Mouse (Mus musculus): ENCODE results near the gene Nes.

Nes gene

DNA sequence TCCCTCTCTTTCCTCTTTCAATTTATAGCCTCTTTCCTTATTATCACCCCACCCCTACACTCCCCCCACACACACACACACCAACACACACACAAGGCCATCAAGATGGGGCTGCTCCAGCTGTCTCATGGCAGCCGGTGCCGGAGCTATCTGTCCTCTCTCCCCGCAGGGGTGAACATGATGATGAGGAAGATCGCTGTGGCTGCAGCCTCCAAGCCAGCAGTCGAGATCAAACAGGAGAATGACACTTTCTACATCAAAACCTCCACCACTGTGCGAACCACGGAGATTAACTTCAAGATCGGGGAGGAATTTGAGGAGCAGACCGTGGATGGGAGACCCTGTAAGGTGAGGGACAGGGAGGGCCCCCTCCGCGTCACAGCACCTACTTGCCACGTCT lies 18.9 kb upstream of the Nes start:
- DNase-seq: no peak

- DNase-seq: no peak
Observed at GRCm38 (mm10) chr3:87952440-87952839, 18.4 kb upstream of the Nes start.

DNA sequence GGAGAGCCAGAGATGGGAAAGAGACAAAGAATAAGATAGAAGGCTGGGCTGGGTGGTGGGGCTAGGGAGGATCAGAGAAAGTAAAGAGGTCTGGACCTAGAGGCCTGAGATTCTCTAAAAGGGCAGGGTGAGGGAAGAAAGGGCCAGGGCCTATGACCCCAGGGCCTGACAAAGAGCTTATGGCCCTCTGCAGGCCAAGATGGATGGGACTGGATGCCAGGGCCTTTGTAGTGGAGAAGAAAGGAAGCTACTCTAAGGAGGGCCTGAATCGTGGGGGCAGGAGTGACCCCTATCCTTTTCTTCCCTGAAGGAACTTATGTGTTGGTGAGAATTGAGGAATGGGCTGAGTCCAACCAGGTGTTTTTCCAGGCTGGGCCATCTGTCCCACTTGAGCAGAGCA lies 12.8 kb upstream of the Nes start:
- DNase-seq: no peak

GRCm38 (mm10) chr3:87958476-87958875 lies 12.4 kb upstream of the Nes start:
- no peak for DNase-seq

DNA sequence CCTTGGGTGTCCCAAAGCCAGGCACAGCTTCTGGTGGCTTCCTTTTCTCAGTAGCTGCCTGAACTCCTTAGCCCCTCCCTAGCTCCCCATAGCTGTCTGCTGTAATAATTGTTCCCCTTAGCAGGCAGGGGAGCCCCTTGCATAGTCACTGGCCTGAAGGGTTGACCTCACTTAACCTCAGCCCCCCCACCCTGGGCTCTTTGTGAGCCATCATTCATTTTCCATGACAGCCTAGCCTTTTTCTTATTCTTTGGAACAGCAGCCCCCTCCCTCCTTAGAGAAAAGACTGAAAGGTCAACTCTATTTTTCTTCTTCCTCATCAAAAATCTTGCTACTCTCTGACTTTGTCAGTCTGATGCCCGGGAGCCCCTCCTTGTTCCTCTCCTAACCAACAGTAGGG lies 11.9 kb upstream of the Nes start:
- DNase-seq: no peak

DNA sequence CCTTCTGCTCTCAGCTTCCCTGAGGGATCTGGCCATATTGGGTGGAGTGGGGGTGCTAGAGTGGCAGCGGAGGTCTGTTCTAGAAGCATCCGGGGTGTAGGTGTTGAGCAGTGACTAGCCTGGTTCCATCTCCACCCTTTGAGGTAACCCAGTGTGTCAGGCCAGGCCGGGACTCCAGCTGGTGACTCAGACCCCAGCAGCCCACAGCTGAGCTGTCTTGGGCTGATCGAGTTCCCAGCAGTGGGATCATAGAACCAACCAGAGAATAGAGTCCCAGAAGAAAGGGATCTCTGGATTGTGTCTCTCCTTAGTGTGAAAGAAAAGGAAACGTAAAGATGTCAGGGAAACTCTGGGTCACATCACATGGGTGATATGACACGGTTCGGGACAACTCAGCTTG lies 11.5 kb upstream of the Nes start:
- DNase-seq: no peak

GRCm38 (mm10) chr3:87960191-87960585 lies 10.7 kb upstream of the Nes start:
- no peak for DNase-seq

GRCm38 (mm10) chr3:87960586-87961191 lies 10.2 kb upstream of the Nes start:
- peak; percentile 70 for DNase-seq

DNA sequence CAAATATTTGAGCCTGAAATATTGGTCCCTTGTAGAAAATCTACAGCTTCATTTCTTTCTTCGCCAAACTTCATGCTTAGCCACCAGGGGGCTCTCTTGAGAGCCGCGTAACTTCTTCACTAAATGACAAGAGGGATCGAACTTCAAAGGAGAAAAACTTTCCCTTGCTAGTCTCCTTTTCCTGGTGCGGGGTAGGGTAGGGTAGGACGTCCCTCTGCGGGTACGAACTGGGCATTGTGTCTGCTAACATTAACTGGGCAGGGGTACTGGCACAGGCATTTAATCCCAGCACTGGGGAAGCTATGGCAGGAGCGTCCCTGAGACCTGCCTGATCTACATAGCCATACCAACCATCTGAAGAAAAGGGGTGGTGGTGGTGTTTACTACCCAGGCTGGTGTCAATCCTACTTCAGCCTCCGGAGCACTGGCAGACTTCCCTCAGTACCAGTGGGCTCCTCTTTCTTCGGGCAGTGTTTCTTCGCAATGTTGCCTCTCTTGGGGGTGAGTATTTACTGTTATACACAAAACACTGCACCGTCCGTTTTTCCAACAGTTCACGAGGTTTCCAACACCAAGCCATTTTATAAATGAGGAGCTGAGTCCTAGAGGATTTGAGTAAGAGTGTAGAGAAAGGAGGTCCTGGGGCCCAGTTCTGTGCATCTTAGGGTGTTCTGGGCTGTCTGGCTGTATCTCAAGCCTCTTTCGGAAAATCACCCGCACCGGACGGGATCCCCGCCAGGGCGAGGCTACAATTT lies 517 bp upstream of the Nes start:
- no peak for DNase-seq

DNA sequence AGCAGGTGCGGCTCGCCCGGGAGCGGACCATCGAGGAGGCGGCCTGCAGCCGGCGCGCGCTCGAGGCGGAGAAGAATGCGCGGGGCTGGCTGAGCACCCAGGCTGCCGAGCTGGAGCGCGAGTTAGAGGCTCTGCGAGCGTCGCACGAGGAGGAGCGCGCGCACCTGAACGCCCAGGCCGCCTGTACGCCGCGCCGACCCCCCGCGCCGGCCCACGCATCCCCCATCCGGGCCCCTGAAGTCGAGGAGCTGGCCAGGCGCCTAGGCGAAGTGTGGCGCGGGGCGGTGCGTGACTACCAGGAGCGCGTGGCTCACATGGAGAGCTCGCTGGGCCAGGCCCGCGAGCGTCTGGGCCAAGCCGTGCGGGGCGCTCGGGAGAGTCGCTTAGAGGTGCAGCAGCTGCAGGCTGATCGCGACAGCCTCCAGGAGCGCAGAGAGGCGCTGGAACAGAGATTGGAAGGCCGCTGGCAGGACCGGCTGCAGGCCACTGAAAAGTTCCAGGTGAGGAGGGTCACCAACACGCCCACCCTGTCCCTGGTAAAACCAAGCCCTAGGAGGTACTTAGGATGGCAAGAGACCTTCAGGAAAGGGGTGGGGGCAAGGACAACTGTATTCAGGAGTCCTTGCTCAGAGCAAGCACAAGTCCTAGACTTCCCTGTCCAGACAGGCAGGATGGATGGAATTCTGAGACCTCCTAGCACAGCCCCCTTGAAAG lies 768 bp downstream of the Nes start:
- no peak for DNase-seq

GRCm38 (mm10) chr3:87972203-87972664 lies 1.4 kb downstream of the Nes start:
- DNase-seq: no peak

DNA sequence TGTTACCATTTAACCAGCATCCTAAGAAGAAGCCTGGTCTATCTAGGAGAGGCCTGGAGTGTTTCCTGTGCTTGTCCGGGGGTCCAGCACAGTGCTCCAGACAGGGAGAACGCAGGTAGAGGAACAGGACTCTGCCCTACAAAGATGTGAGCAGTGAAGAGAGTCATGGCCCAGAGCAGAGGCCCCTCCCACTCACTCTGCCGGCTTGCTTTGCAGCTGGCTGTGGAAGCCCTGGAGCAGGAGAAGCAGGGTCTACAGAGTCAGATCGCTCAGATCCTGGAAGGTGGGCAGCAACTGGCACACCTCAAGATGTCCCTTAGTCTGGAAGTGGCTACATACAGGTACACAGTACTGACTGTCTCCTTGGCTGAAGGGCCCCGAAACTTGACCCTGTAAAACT lies 1.9 kb downstream of the Nes start:
- DNase-seq: no peak

DNA sequence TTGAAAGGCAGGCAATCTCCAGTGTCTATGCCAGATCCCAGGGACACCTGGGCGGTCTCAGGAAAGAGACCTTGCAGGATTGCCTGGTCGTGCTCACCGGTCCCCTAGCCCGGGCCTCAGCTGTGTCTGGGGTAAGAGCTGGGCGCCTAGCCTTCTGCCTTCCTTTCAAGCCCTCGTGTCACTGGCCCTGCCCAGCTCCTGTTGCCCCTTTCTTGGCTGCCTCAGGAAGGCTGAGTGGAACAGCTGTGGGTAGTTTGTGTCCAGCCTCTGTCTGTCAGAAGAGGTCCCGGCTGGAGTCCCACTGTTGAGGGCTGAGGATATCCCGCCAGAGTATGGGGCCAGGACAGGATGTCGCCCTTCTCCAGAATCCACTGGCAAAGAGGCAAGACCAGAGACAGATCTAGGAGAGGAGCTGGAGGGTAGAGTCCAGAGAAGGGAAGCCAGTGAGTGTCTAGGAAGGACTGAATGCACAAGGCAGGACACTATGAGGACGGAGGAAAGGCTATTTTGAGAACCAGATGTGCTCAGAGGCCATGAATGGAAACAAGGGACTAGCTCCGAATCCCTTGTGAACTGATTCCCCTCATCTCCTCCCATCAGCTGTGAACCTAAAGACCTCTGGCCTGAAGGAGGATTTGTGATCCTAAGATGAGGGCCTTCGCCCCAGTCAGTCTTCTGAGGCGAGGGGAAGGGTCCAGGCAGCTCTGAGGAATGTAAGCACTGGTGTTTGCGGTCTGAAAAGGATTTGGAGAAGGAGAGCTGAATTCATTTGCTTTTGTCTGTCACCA lies 2.9 kb downstream of the Nes start:
- no peak for DNase-seq

- DNase-seq: no peak
Observed at GRCm38 (mm10) chr3:87974381-87974987, 3.6 kb downstream of the Nes start.

DNA sequence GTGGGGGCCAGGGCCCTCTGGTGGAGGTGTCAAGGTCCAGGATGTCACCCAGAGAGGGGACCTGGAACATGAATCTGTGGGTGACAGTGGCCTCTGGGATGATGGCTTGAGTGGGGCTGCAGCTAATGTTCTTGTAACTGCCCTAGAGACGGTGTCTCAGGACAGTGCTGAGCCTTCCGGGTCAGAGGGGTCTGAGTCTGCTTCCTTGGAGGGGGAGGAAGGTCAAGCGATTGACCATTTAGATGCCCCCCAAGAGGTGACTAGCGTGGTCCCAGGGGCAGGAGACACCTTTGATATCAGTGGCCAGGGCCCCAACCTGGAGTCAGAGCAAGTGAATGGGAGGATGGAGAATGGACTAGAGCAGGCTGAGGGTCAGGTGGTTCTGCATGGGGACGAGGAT lies 8.6 kb downstream of the Nes start:
- DNase-seq: no peak

DNA sequence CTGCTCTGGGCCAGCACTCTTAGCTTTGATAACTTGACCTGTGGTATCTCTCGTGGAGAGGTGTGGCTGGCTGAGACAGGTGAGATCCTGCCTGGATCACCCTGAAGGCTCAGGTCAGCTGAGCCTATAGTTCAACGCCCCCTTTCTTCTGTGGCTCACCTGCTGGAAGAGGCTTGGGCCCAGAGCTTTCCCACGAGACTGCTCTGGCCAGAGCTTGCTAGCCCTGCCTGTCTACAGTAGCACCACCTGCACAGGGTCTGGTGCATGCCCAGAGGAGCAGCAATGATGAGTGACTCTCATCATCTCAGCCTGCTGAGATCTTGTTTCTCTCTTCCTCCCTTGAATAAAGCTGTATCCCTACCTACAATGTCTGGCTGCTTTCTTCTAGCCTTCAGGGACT lies 9.2 kb downstream of the Nes start:
- DNase-seq: no peak

- no peak for DNase-seq
Observed at GRCm38 (mm10) chr3:87980728-87981127, 9.8 kb downstream of the Nes start.

DNA sequence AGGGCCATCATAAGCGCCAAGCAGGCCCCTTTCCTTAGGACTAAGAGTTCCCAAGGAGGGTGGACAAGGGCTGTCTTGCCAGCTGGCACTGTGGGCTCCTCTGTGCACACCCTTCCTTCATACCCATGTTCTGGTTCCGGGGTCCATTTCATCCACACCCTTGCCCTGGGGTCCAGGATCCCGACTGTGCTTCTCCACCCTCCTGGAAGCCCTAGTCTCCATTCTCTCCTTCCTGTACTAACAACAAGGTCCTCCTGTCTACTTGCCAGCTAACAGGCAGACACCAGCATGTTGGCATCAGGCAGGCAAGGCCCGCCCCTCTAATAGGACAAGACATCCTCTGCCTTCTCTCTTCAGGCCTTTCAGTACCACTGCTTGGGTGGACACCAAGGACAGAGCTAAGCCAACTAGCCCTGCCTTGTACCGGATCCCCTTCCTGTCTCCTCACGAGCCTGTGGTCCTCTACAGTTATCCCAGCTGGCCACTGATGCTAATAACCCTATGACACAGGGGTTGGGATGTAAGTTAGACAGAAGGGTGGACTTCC lies 10.4 kb downstream of the Nes start:
- DNase-seq: no peak

DNA sequence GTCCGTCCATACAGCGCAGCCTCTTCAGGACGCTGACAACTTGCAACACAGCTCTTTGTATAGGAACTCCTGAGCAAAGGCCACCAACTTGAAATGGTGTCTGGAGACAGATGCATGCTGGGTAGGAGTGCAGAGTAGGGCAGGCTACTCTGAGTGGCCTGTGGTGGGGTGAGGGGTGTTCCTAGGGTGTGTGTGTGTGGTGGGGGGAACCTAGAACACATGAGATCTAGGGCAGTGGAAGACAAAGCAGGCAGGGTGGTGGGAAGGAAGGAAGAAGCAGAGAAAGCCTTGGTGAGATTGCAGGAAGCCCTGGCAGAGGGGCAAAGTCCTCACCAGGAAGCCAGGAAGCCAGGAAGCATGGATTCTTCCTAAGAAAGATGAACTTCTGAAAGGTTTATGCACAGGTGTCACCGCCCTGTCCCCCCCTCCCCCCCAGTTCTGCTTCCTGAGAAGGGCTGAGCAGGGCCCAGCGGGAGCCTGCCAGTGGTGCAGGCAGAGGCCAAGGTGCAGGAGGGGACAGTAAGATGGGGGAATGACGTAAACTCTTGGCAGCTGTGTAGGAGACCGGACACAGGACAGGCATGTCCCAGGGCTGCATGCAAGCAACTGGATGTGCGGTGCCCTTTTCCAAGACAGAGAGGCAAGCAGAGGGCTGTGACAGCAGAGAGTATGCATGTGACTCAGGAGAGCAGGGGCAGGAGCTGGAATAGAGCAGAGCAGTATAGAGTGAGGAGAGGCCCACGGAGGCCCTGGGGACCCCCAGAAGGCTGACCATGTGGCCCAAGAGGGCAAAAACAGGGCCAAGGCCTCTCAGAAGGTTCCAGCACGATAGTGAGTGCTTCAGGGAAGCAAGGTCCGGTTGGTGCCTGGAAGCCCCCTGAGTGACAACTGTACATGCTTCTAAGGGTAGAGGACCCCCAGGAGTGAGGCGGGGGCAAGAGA lies 11.3 kb downstream of the Nes start:
- DNase-seq: no peak

DNA sequence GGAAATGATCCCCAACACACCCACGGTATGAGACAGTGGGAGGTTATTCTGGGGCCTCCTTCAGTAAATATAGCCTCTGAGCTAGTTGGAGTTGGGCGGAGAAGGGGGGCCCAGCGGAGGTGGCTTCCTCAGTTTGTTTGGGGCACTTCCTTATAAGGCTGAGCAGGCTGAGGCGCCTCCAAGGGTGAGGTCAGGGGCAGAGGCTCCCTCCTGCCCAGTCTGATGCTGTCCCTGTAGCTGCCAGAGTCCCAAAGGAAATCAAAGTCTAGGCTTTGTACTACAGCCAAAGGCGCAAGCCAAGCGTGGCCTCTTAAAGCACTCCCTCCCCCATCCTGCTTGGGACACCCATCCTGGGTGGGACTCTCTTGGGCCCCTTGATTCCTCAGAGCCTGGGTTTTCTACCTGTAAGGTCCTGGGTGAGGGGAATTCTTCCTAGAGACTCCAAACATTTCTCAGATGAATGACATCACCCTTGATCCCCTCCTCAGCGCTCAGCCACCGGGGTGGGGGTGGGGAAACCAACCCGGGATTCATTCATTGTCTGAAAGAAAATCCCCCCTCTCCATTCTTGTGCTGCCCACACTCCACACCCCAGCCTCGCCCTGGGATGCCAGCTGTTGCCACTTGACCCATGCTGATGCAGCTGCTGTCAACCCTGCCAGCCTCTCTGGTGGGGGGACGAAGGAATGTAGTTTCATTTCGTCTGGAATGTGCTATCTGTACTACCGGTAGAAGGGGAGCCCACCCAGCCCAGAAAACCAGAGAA lies 12.1 kb downstream of the Nes start:
- DNase-seq: no peak

DNA sequence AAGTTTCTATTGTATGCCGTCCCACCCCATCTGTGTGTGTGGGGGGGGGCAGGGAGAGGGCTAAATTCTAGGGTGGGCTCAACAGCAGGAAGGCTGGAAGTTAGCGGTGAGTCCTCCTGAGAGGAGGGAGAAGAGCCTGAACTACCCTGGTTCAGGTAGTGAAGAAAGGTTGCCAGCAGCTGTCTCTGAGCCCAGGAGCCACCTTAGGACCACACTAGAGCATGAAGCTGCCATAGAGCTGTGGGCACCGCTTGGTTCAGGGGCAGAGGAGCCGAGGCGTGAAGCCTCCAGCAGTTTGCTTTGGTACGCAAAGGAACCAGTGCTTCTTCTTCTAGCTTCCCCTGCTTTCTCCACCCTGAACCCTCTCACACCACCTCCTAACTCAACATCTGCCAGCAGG lies 12.7 kb downstream of the Nes start:
- DNase-seq: no peak
